Mouse (Mus musculus): ENCODE measurements at regions not wholly inside any gene's neighbourhood (a gene's known extent, or its start where the extent isn't known, plus 50 kb on each side); places are given as distances from the start of the nearest gene placed in this dataset.

- no peak for TF ChIP-seq CTCF (conservative IDR thresholded peaks at IDR 0.05; ENCODE audit: insufficient read depth, insufficient read length, low read depth, low read length)
- TF ChIP-seq POLR2A (IDR thresholded peaks at IDR 0.05; ENCODE audit: low read depth, low read length) = no peak
Observed at GRCm38 (mm10) chr5:17299846-17300245, 73.1 kb upstream of the Speer4f2 start.
